Mouse (Mus musculus) NIH3T3 (cell line): ENCODE data around the gene Eml6.
A peak's percentile ranks its signal among the peaks of the same experiment; 100 is the strongest.
"Not testable (repeated sequence)": the region's sequence is repeated elsewhere in the genome, so short reads cannot be mapped to it uniquely, and the experiment has no call there.

ENCODE experiments used
- DNase-seq: peaks from one replicate; pipeline ENCODE4 v3.0.0-alpha.2; 2012; ENCODE audit warnings: low read depth

The Eml6 gene

GRCm38 (mm10) chr11:29788921-29789638 lies 236.8 kb downstream of the Eml6 start:
- no peak for DNase-seq

- DNase-seq, result no peak
Observed at GRCm38 (mm10) chr11:29788499-29788898, 237.3 kb downstream of the Eml6 start.

GRCm38 (mm10) chr11:29787473-29787872 lies 238.4 kb downstream of the Eml6 start:
- DNase-seq, result peak; percentile 21

DNA sequence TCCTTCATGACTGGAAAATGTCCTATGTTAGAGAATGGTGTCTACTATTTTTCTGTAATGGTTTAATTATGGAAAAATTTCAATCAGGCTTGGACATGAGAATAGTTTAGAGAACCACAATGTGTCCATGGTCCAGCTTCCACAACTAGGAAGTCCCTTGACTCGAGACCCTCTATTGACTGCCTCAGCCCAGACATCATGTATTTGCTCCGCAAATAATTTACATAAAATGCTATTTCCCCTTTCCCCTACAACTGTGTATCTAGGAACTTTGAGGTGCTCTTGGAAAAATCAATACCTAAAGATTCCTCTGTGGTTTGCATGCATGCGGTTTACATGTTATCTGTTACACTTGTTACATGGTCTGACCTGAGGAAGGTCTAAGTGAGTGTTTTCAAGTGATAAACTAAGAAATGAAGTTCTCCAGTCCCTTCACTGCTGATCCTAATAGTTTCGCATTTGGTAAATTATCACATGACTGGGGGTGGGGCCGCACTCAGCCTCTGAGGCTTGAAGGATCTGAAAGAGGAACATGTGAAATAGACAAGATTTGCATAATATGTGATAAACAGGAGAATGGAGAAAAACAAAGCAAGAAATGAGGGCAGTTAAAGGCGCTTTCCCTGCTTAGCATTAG lies 239.1 kb downstream of the Eml6 start:
- DNase-seq, result no peak

- DNase-seq, result no peak
Observed at GRCm38 (mm10) chr11:29779409-29780026, 246.3 kb downstream of the Eml6 start.

- DNase-seq, result no peak
Observed at GRCm38 (mm10) chr11:29778936-29779335, 246.9 kb downstream of the Eml6 start.

DNA sequence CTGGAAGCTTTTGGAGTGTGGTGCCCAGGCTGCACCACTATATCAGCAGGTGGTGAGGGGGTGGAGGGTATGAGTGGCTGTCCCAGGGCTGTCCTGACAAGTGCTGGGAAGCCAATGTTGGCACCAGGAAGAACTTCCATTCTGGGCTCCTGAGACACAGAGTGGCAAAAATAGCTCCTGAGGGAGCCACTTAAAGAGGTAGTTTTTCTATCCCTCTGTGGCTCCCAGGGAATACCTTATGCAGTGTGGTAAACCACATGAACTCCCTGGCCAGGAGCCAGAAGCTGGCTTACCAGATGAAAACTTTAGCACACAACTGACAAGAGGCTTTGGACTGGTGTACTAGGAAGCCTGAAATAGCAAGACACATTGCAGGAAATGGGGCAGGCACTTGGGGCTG lies 247.9 kb downstream of the Eml6 start:
- DNase-seq, result peak; percentile 52

DNA sequence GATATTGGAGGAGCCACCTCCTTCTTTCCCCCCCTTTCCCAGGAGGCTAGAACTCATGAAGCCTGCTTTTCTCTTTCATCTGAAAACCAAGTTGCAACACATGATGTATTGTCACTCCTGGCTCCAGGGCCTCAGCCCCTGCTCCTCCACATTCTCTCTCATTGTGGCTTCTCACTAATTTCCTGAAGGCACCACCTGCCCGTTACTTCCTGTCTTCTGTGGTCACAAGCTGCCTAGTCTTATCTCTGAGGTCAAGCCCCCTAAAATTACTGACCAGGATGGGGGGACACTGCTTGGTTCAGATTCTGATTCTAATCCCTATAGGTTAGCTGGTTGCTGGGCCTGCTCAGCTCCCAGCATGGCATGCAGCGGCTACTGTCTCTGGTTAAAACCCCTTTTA lies 251.1 kb downstream of the Eml6 start:
- no peak for DNase-seq

- no peak for DNase-seq
Observed at GRCm38 (mm10) chr11:29774296-29774695, 251.5 kb downstream of the Eml6 start.

DNA sequence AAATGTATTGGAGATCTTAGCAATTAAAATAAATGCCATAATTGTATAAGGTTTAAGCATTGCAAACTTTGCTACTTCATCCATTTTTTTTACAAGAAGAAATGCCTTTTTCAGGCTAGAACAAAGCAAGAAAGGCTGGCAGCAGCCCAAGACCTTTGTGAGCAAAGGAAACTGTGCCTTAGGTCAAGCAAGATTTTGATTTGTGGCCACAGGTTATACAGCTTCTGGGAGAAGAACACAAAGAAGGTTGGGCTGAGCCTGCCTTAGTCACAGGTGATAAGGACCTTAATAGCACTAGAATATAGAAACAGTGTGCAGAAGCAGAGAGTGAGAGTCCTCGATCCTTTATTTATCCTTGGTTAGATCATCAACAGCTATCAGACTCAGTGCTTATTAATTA lies 253.6 kb downstream of the Eml6 start:
- no peak for DNase-seq

GRCm38 (mm10) chr11:29770666-29771400 lies 255.0 kb downstream of the Eml6 start:
- no peak for DNase-seq

DNA sequence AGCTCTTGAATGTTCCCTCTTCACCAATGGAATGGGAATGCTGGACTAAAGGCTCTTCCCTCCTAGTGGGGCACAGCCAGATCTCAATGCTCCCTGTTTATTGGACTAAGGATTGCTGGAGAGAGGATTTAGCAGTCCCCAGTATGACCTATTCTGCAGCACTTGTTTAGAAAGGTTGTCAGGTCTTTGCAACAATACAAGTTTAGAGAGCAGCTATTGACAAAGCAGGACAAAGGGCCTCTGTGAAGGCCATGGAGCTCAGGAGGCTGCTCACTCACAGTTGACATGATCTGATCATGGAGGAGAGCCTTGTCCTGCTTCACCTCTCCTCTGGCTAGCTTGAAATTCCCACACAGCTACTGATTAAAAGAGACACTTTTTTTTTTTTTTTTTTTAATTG lies 257.3 kb downstream of the Eml6 start:
- DNase-seq, result no peak

GRCm38 (mm10) chr11:29766313-29766982 lies 259.4 kb downstream of the Eml6 start:
- no peak for DNase-seq

DNA sequence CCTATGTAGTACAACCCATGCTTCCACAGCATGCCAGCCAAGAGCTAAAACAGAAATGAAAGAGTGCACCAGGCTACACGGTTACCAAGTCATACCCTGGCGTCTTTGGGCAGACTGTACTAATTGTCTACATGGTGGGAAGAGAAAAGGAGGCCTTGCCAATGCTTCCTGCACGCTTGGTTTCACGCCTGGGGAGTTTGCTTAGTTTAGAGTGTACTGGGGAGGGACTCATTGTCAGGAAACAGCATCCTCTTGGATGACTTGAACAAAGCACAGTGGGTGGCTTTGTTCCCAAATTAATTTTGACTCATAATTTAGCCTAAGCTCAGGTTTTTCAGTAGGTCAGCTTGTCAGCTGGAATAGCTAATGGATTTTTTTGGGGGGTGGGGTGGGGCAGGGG lies 260.8 kb downstream of the Eml6 start:
- no peak for DNase-seq

GRCm38 (mm10) chr11:29762768-29763167 lies 263.1 kb downstream of the Eml6 start:
- no peak for DNase-seq

DNA sequence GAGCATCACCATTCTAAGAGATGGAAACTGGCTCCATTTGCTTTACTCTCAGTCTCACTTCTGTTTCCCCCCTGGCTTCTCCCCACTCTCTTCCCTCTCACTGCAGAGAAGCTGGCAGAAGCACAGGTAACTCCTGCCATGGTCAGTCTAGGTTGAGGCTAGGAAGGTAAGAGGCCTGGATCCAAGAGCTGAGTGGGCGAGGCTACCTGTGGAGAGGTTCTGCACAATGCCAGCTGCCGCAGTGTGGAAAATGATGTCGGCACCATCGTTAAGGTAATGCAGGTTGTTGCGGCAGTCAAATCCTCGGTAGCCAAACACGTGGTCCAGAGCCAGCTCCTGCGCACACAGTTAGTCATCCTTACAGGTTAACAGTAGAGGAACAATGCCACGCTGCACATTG lies 264.4 kb downstream of the Eml6 start:
- DNase-seq, result no peak

DNA sequence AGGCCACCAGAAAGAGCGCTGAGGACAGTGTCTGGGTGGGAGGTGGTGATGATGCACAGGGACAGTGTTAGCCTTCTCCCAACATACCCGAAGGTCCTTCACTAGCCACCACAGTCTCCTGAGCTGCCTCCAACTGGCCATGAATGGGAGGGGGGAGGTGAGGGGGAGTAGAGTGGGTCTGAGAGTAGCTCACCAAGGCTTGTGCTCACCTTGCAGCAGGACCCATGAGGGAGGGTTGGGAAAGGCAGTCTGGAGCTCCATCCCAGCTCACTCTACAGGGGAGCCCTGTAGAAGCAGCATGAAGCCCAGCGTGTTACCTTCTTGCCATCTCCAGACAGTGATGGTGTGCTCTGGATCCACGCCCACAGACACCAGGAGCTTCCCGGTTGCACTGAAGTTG lies 267.2 kb downstream of the Eml6 start:
- DNase-seq, result no peak

- not testable (repeated sequence) for DNase-seq
Observed at GRCm38 (mm10) chr11:29756007-29756406, 269.8 kb downstream of the Eml6 start.

- DNase-seq, result no peak
Observed at GRCm38 (mm10) chr11:29751648-29752611, 273.9 kb downstream of the Eml6 start.

GRCm38 (mm10) chr11:29751013-29751412 lies 274.8 kb downstream of the Eml6 start:
- no peak for DNase-seq

DNA sequence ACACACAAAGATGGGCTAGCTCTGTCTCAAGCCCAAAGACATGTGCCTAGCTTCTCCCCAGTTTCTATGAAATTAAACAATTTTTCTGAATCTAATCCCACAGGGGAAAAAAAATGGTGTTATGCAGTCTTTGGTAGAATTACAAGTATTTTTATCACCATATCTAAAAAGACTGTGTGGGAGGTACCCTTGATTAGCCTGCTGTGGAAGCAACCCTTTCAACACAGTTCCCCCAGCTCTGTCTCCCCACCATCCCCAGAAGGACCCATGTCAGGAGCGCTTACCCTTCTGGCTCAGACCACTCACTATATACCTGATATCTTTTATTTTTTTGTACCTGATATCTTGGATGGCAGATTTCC lies 276.4 kb downstream of the Eml6 start:
- DNase-seq, result no peak
